Mouse (Mus musculus): Measurements from ENCODE around the gene Gm5737.

Gene Gm5737

GRCm38 (mm10) chr7:120843037-120843621 lies 31.0 kb downstream of the Gm5737 start:
- DNase-seq (ENCODE audit: low spot score in 2 of 2): peak; percentile 82 to 90

GRCm38 (mm10) chr7:120843852-120844435 lies 31.8 kb downstream of the Gm5737 start:
- DNase-seq (ENCODE audit: low spot score in 2 of 2): no peak

- DNase-seq (ENCODE audit: low spot score in 2 of 2): no peak
These were observed 32.5 kb downstream of the Gm5737 start for GRCm38 (mm10) chr7:120844689-120845088.

GRCm38 (mm10) chr7:120848831-120849512 lies 36.8 kb downstream of the Gm5737 start:
- no peak for DNase-seq (ENCODE audit: low spot score in 2 of 2)

- DNase-seq (ENCODE audit: low spot score in 2 of 2): no peak
These were observed 38.0 kb downstream of the Gm5737 start for GRCm38 (mm10) chr7:120850165-120850564.

- DNase-seq (ENCODE audit: low spot score in 2 of 2): no peak
These were observed 47.7 kb downstream of the Gm5737 start for GRCm38 (mm10) chr7:120859854-120860253.

- no peak for DNase-seq (ENCODE audit: low spot score in 2 of 2)
These were observed 48.8 kb downstream of the Gm5737 start for GRCm38 (mm10) chr7:120860799-120861487.

- DNase-seq (ENCODE audit: low spot score in 2 of 2): peak; percentile 73 to 79
These were observed 49.4 kb downstream of the Gm5737 start for GRCm38 (mm10) chr7:120861488-120862047.

GRCm38 (mm10) chr7:120862196-120862595 lies 50.0 kb downstream of the Gm5737 start:
- DNase-seq (ENCODE audit: low spot score in 2 of 2): no peak

- no peak for DNase-seq (ENCODE audit: low spot score in 2 of 2)
These were observed 50.5 kb downstream of the Gm5737 start for GRCm38 (mm10) chr7:120862626-120863025.

- DNase-seq (ENCODE audit: low spot score in 2 of 2): no peak
These were observed 51.3 kb downstream of the Gm5737 start for GRCm38 (mm10) chr7:120863476-120863875.

GRCm38 (mm10) chr7:120865100-120865499 lies 52.9 kb downstream of the Gm5737 start:
- peak; percentile 82 to 88 for DNase-seq (ENCODE audit: low spot score in 2 of 2)

GRCm38 (mm10) chr7:120865832-120866231 lies 53.7 kb downstream of the Gm5737 start:
- DNase-seq (ENCODE audit: low spot score in 2 of 2): peak; percentile 76 to 80

- DNase-seq (ENCODE audit: low spot score in 2 of 2): no peak
These were observed 54.5 kb downstream of the Gm5737 start for GRCm38 (mm10) chr7:120866684-120867083.

GRCm38 (mm10) chr7:120867720-120868119 lies 55.6 kb downstream of the Gm5737 start:
- DNase-seq (ENCODE audit: low spot score in 2 of 2): no peak

- DNase-seq (ENCODE audit: low spot score in 2 of 2): no peak
These were observed 57.7 kb downstream of the Gm5737 start for GRCm38 (mm10) chr7:120869883-120870282.

- no peak for DNase-seq (ENCODE audit: low spot score in 2 of 2)
These were observed 58.4 kb downstream of the Gm5737 start for GRCm38 (mm10) chr7:120870431-120871008.

- no peak for DNase-seq (ENCODE audit: low spot score in 2 of 2)
These were observed 60.9 kb downstream of the Gm5737 start for GRCm38 (mm10) chr7:120873083-120873482.

- no peak for DNase-seq (ENCODE audit: low spot score in 2 of 2)
These were observed 61.9 kb downstream of the Gm5737 start for GRCm38 (mm10) chr7:120874021-120874420.

GRCm38 (mm10) chr7:120874764-120875539 lies 62.8 kb downstream of the Gm5737 start:
- DNase-seq (ENCODE audit: low spot score in 2 of 2): peak; percentile 76 to 79

All from spleen, postnatal 4 days (tissue).